Mouse (Mus musculus): ENCODE measurements around the gene Tpo.

Gene Tpo

GRCm38 (mm10) chr12:30015501-30015900, 116.9 kb downstream of the Tpo start:
- no peak for DNase-seq

GRCm38 (mm10) chr12:30008741-30009140, 123.7 kb downstream of the Tpo start:
- no peak for DNase-seq

GRCm38 (mm10) chr12:30006586-30006985, 125.8 kb downstream of the Tpo start:
- peak; percentile 28 to 44 for DNase-seq

Measured in kidney, postnatal 25 days (tissue).